Mouse (Mus musculus) cortical plate, adult 2 months (tissue): Measurements from ENCODE around the gene Hps3.

Experiments
- CTCF ChIP-seq: fragments of 200-500 bp; IDR thresholded peaks from 2 replicates; pipeline ENCODE4 v1.5.1; 2011; ENCODE audit warnings: mild to moderate bottlenecking, control low read depth, low read length; ENCODE audit not compliant: insufficient read depth; ENCODE audit errors: extremely low read depth
- POLR2A ChIP-seq: fragments of 200-500 bp; IDR thresholded peaks from 2 replicates; pipeline ENCODE4 v1.6.1; 2011; ENCODE audit warnings: mild to moderate bottlenecking, low read length, control low read depth; ENCODE audit not compliant: insufficient read depth; ENCODE audit errors: extremely low read depth

GRCm38 (mm10) chr3:20002786-20003185 is 32.3 kb downstream of the Hps3 start:
- no peak for TF ChIP-seq CTCF
- no peak for TF ChIP-seq POLR2A
